Mouse (Mus musculus) bone marrow macrophage, adult 2 months (primary cell): ENCODE results near the gene Anxa10.

Experiments
- CTCF ChIP-seq: IDR thresholded peaks from 2 replicates; pipeline ENCODE4 v1.5.1; 2012; ENCODE audit warnings: low read depth, mild to moderate bottlenecking, low read length, moderate library complexity
- POLR2A ChIP-seq: IDR thresholded peaks from 2 replicates; pipeline ENCODE4 v1.6.1; 2012; ENCODE audit warnings: mild to moderate bottlenecking, low read depth, low read length, borderline replicate concordance

DNA sequence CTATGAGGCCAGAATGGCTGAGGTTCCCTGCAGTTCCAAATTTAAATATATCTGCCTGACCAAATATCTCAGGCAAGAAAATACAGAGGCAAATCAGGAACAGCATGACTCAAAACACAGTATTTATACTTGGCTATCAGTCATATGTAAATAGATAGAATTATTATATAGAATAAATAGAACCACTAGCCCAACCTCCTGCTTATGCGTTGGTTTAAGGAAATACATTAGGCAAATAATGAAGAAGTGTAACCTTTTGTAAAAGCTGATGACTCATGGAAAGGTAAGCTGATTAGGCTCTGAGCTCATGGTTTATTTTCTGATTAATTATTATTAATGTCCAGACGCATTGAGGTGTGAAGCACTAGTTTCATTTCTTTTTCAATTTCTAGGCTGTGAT lies at the start of gene Anxa10:
- TF ChIP-seq CTCF (no peak), POLR2A (no peak)
